Mouse (Mus musculus): ENCODE measurements around the gene Pdzd8. TPM values are rescaled to one million over a fixed set of nuclear protein-coding genes. Genes with fewer than 3 reads are reported as not detected.

Pdzd8 gene
- polyA plus RNA-seq, 1 experiment from 2014 or later = 8.6 TPM

GRCm38 (mm10) chr19:59356843-59357595, 11.4 kb upstream of the Pdzd8 start:
- Histone ChIP-seq H3K4me1 (ENCODE audit: insufficient read depth, low read length) (no peaks in the 10 kb centered on the region), H3K9me3 (ENCODE audit: low read length) (no peaks in the 10 kb centered on the region), H3K36me3 (ENCODE audit: insufficient read depth, low read length) (no peaks in the 10 kb centered on the region), H3K4me3 (ENCODE audit: low read length) (no peak overlapping the region), H3K9ac (replicated peaks; ENCODE audit: low read length) (no peak overlapping the region), H3K27me3 (ENCODE audit: insufficient read depth, low read length) (no peaks in the 10 kb centered on the region), H3K27ac (ENCODE audit: low read length) (no peak overlapping the region), H3K4me2 (replicated peaks; ENCODE audit: low read depth, low read length) (no peak overlapping the region)
- WGBS = 69% methylated on average over 14 of the region's 14 CpGs
- no peak for ATAC-seq (ENCODE audit: low FRiP score, low TSS enrichment)

DNA sequence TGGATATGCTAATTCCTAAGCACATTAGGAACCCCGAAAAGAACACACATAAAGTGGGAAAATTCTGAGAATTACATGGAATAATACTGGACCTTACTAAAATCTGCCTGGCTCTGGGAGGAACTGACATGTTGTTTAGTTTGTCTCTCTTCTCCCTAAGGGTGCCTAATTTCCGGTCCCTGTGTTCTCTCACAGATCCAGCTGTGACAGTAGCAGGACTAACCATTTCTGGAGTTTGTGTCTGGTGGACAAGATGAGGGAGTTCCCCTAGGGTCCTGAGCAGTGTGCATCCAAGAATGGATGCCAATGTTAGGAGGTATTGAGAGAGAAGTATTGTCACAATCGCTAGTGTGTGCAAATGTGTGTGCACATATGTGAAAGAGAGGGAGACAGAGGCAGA, 10.8 kb upstream of the Pdzd8 start:
- ATAC-seq (ENCODE audit: low FRiP score, low TSS enrichment) = no peak
- H3K4me1 ChIP-seq (ENCODE audit: insufficient read depth, low read length) = no peaks in the 10 kb centered on the region
- 88% methylated on average over 3 of the region's 3 CpGs for WGBS
- H3K9me3 ChIP-seq (ENCODE audit: low read length) = no peaks in the 10 kb centered on the region
- H3K4me2 ChIP-seq (replicated peaks; ENCODE audit: low read depth, low read length) = no peak overlapping the region
- H3K4me3 ChIP-seq (ENCODE audit: low read length) = no peak overlapping the region
- H3K9ac ChIP-seq (replicated peaks; ENCODE audit: low read length) = no peak overlapping the region
- no peaks in the 10 kb centered on the region for H3K27me3 ChIP-seq (ENCODE audit: insufficient read depth, low read length)
- H3K36me3 ChIP-seq (ENCODE audit: insufficient read depth, low read length) = no peaks in the 10 kb centered on the region
- no peak overlapping the region for H3K27ac ChIP-seq (ENCODE audit: low read length)

GRCm38 (mm10) chr19:59354906-59355305, 9.3 kb upstream of the Pdzd8 start:
- no peak for ATAC-seq (ENCODE audit: low FRiP score, low TSS enrichment)
- WGBS = 51% methylated on average over 2 of the region's 2 CpGs

GRCm38 (mm10) chr19:59352760-59353159, 7.2 kb upstream of the Pdzd8 start:
- no peak overlapping the region for H3K9ac ChIP-seq (replicated peaks; ENCODE audit: low read length)
- H3K9me3 ChIP-seq (ENCODE audit: low read length) = no peaks in the 10 kb centered on the region
- no peaks in the 10 kb centered on the region for H3K36me3 ChIP-seq (ENCODE audit: insufficient read depth, low read length)
- H3K27me3 ChIP-seq (ENCODE audit: insufficient read depth, low read length) = 0 out of 2 replicates have a peak, but pooled peaks cover 2% of the 10 kb centered on the region
- no peak overlapping the region for H3K4me3 ChIP-seq (ENCODE audit: low read length)
- no peaks in the 10 kb centered on the region for H3K4me1 ChIP-seq (ENCODE audit: insufficient read depth, low read length)
- no peak for ATAC-seq (ENCODE audit: low FRiP score, low TSS enrichment)
- H3K27ac ChIP-seq (ENCODE audit: low read length) = no peak overlapping the region
- H3K4me2 ChIP-seq (replicated peaks; ENCODE audit: low read depth, low read length) = no peak overlapping the region
- 69% methylated on average over 3 of the region's 3 CpGs for WGBS

More at GRCm38 (mm10) chr19:59354906-59355305, 9.3 kb upstream of the Pdzd8 start:
- Histone ChIP-seq H3K4me1 (ENCODE audit: insufficient read depth, low read length) (no peaks in the 10 kb centered on the region), H3K4me2 (replicated peaks; ENCODE audit: low read depth, low read length) (no peak overlapping the region), H3K27ac (ENCODE audit: low read length) (no peak overlapping the region), H3K9ac (replicated peaks; ENCODE audit: low read length) (no peak overlapping the region), H3K4me3 (ENCODE audit: low read length) (no peak overlapping the region), H3K36me3 (ENCODE audit: insufficient read depth, low read length) (no peaks in the 10 kb centered on the region), H3K9me3 (ENCODE audit: low read length) (no peaks in the 10 kb centered on the region), H3K27me3 (ENCODE audit: insufficient read depth, low read length) (no peaks in the 10 kb centered on the region)

DNA sequence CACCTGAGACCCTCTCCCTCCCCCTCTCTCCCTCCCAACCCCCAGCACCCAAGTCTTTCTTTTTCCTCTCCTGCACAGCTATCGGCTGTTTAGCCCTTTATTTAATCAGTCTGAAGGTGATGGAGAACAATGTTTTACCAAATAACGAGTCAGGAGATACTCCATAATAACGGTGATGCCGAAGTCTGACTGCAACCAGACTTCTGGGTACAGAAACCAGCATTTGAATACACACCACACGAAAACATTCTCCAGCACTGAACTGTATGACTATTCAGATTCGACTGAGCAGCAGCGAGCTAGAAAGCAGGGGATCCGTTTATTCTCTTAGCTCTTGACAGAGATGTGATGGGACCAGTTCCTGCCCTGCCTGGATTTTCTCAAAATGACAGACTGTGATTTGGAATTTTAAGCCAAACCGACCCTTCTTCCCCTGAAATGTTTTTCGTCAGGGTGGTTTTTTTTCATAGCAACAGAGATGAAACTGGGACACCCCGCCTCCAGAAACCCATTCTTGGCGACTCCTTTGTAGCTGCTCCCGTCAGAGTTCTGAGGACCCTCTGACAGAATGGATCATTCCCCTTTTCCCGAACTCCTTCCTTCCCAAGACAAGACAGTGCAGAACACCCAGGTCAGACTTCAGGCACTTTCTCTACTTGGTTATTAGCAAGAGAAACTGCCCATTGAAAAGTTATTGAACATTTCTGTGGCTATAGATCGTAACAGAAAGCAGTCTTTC, 5.7 kb upstream of the Pdzd8 start:
- H3K4me2 ChIP-seq (replicated peaks; ENCODE audit: low read depth, low read length) = no peak overlapping the region
- H3K27ac ChIP-seq (ENCODE audit: low read length) = no peak overlapping the region
- no peaks in the 10 kb centered on the region for H3K9me3 ChIP-seq (ENCODE audit: low read length)
- WGBS = 70% methylated on average over 15 of the region's 15 CpGs
- peaks cover 3% of the 10 kb centered on the region for H3K4me1 ChIP-seq (ENCODE audit: insufficient read depth, low read length)
- no peaks in the 10 kb centered on the region for H3K36me3 ChIP-seq (ENCODE audit: insufficient read depth, low read length)
- ATAC-seq (ENCODE audit: low FRiP score, low TSS enrichment) = no peak
- H3K27me3 ChIP-seq (ENCODE audit: insufficient read depth, low read length) = 0 out of 2 replicates have a peak, but pooled peaks cover 2% of the 10 kb centered on the region
- H3K9ac ChIP-seq (replicated peaks; ENCODE audit: low read length) = no peak overlapping the region
- no peak overlapping the region for H3K4me3 ChIP-seq (ENCODE audit: low read length)

DNA sequence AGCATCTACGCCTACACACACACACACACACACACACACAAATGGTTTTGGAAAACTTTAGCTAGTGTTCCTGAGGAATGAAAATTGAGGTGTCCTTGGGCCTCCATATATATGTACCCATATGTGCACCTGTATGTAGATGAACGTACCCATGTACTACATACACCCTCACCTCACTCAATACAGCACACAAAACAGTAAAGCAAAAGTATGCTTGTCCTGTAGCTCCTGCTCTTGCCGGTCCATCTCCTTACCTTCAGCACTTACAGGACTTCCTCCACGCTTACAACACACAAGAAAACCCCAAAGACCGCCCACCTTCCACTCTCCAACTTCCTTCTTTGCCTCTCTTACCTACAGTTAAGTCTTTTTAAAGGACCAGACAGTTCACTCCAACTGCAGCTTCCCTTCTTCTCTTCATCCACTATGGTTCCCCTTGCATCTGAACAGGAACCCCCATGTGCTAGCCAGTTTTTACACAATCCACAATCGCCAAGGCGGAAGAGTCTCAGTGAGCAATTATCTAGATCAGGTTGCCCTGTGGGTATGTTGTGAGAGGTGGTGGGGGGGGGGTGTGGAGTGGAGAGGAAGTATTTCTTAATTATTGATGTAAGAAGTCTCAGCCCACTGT, 4.8 kb upstream of the Pdzd8 start:
- Histone ChIP-seq H3K27ac (ENCODE audit: low read length) (no peak overlapping the region), H3K4me3 (ENCODE audit: low read length) (no peak overlapping the region), H3K9ac (replicated peaks; ENCODE audit: low read length) (no peak overlapping the region), H3K4me1 (ENCODE audit: insufficient read depth, low read length) (peaks cover 4% of the 10 kb centered on the region), H3K27me3 (ENCODE audit: insufficient read depth, low read length) (0 out of 2 replicates have a peak, but pooled peaks cover 2% of the 10 kb centered on the region), H3K36me3 (ENCODE audit: insufficient read depth, low read length) (no peaks in the 10 kb centered on the region), H3K9me3 (ENCODE audit: low read length) (no peaks in the 10 kb centered on the region), H3K4me2 (replicated peaks; ENCODE audit: low read depth, low read length) (no peak overlapping the region)
- WGBS = 81% methylated on average over 7 of the region's 7 CpGs
- no peak for ATAC-seq (ENCODE audit: low FRiP score, low TSS enrichment)

DNA sequence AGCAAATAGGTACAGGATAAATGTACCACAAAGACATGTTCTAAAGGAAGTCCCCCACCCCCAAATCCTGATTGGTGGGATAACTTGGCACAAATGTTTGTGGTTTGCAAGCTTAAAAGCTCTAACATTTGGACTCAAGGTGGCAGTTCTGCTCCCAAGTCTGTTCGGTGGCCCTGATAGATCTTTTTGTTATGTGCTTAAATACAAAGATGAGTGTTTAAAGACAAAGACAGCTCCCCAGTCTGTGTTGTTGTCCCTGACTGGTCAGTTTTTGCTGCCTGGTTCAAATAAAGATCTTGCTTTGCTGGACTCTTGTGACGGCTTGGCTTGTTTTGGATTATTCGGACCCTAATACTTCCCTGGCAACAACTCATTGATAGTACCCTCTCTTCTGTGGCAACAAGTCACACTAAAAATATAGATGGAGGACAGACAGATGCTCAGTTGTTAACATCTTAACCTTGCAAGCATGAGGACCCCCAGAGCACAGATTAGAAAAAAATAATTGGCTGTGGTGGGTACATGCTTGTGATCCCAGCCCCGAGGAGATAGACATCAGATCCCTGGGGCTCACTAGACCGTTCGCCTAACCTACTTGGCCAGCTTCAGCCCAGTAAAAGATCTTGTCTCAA, 3.9 kb upstream of the Pdzd8 start:
- ATAC-seq (ENCODE audit: low FRiP score, low TSS enrichment) = no peak
- Histone ChIP-seq H3K9me3 (ENCODE audit: low read length) (no peaks in the 10 kb centered on the region), H3K4me2 (replicated peaks; ENCODE audit: low read depth, low read length) (no peak overlapping the region), H3K36me3 (ENCODE audit: insufficient read depth, low read length) (no peaks in the 10 kb centered on the region), H3K4me3 (ENCODE audit: low read length) (no peak overlapping the region), H3K9ac (replicated peaks; ENCODE audit: low read length) (no peak overlapping the region), H3K27me3 (ENCODE audit: insufficient read depth, low read length) (0 out of 2 replicates have a peak, but pooled peaks cover 2% of the 10 kb centered on the region), H3K4me1 (ENCODE audit: insufficient read depth, low read length) (peaks cover 5% of the 10 kb centered on the region), H3K27ac (ENCODE audit: low read length) (no peak overlapping the region)
- WGBS = 75% methylated on average over 6 of the region's 6 CpGs

GRCm38 (mm10) chr19:59346325-59346724, 745 bp upstream of the Pdzd8 start:
- H3K4me2 ChIP-seq (replicated peaks; ENCODE audit: low read depth, low read length) = peak overlapping the region; percentile 84
- ATAC-seq (ENCODE audit: low FRiP score, low TSS enrichment) = no peak

GRCm38 (mm10) chr19:59345081-59345657, 411 bp downstream of the Pdzd8 start:
- Histone ChIP-seq H3K4me2 (replicated peaks; ENCODE audit: low read depth, low read length) (peak overlapping the region; percentile 88), H3K36me3 (ENCODE audit: insufficient read depth, low read length) (no peaks in the 10 kb centered on the region), H3K9me3 (ENCODE audit: low read length) (no peaks in the 10 kb centered on the region), H3K4me3 (ENCODE audit: low read length) (peak overlapping the region; percentile 93), H3K9ac (replicated peaks; ENCODE audit: low read length) (peak overlapping the region; percentile 93), H3K4me1 (ENCODE audit: insufficient read depth, low read length) (peaks cover 27% of the 10 kb centered on the region), H3K27me3 (ENCODE audit: insufficient read depth, low read length) (0 out of 2 replicates have a peak, but pooled peaks cover 2% of the 10 kb centered on the region), H3K27ac (ENCODE audit: low read length) (peak overlapping the region; percentile 93)
- ATAC-seq (ENCODE audit: low FRiP score, low TSS enrichment) = peak; percentile 68
- 0% methylated on average over 58 of the region's 70 CpGs for WGBS

More at GRCm38 (mm10) chr19:59346325-59346724, 745 bp upstream of the Pdzd8 start:
- WGBS = 1% methylated on average over 11 of the region's 11 CpGs
- no peaks in the 10 kb centered on the region for H3K9me3 ChIP-seq (ENCODE audit: low read length)
- H3K9ac ChIP-seq (replicated peaks; ENCODE audit: low read length) = peak overlapping the region; percentile 93
- no peaks in the 10 kb centered on the region for H3K36me3 ChIP-seq (ENCODE audit: insufficient read depth, low read length)
- H3K4me3 ChIP-seq (ENCODE audit: low read length) = peak overlapping the region; percentile 93
- 0 out of 2 replicates have a peak, but pooled peaks cover 2% of the 10 kb centered on the region for H3K27me3 ChIP-seq (ENCODE audit: insufficient read depth, low read length)
- peak overlapping the region; percentile 93 for H3K27ac ChIP-seq (ENCODE audit: low read length)
- H3K4me1 ChIP-seq (ENCODE audit: insufficient read depth, low read length) = peaks cover 23% of the 10 kb centered on the region

Measured in kidney, embryonic 16.5 days (tissue).